Mouse (Mus musculus) neural tube, embryonic 10.5 days (tissue): ENCODE data around the gene Pbld1.
A peak's percentile ranks its signal among the peaks of the same experiment; 100 is the strongest.

Experiments used
- DNase-seq: peaks from one replicate; pipeline ENCODE4 v3.0.0-alpha.2; 2017; ENCODE audit warnings: low spot score; ENCODE audit errors: extremely low spot score

Gene Pbld1

GRCm38 (mm10) chr10:63059862-63060261, at the start of gene Pbld1:
Pbld1 (plus strand) TSS chr10:63060162.
- DNase-seq, result no peak

GRCm38 (mm10) chr10:63010268-63010667, 49.7 kb upstream of the Pbld1 start:
- DNase-seq, result no peak

- DNase-seq, result no peak
Measured at GRCm38 (mm10) chr10:63011556-63011955, 48.4 kb upstream of the Pbld1 start.

GRCm38 (mm10) chr10:63013476-63013875, 46.5 kb upstream of the Pbld1 start:
- DNase-seq, result no peak

GRCm38 (mm10) chr10:63014168-63014567, 45.8 kb upstream of the Pbld1 start:
- DNase-seq, result no peak

- DNase-seq, result no peak
Measured at GRCm38 (mm10) chr10:63019304-63019703, 40.7 kb upstream of the Pbld1 start.

GRCm38 (mm10) chr10:63021702-63022101, 38.3 kb upstream of the Pbld1 start:
- no peak for DNase-seq

- DNase-seq, result no peak
Measured at GRCm38 (mm10) chr10:63022541-63023120, 37.3 kb upstream of the Pbld1 start.

- DNase-seq, result peak; percentile 85
Measured at GRCm38 (mm10) chr10:63023121-63023748, 36.7 kb upstream of the Pbld1 start.

GRCm38 (mm10) chr10:63023749-63024579, 36.0 kb upstream of the Pbld1 start, which contains the start of the genes Hnrnph3 and Pbld2:
Hnrnph3 (minus strand) TSS chr10:63024217.
Pbld2 (plus strand) TSS chr10:63024315.
- DNase-seq, result peak; percentile 100

GRCm38 (mm10) chr10:63024580-63024910, 35.4 kb upstream of the Pbld1 start:
- DNase-seq, result peak; percentile 80

GRCm38 (mm10) chr10:63025016-63025415, 34.9 kb upstream of the Pbld1 start:
- no peak for DNase-seq

- DNase-seq, result peak; percentile 33
Measured at GRCm38 (mm10) chr10:63025491-63026011, 34.4 kb upstream of the Pbld1 start.

GRCm38 (mm10) chr10:63026156-63026794, 33.7 kb upstream of the Pbld1 start:
- peak; percentile 34 for DNase-seq

GRCm38 (mm10) chr10:63026795-63027160, 33.2 kb upstream of the Pbld1 start:
- DNase-seq, result no peak

- DNase-seq, result no peak
Measured at GRCm38 (mm10) chr10:63027376-63028161, 32.4 kb upstream of the Pbld1 start.

GRCm38 (mm10) chr10:63028396-63028795, 31.6 kb upstream of the Pbld1 start:
- DNase-seq, result no peak

- DNase-seq, result no peak
Measured at GRCm38 (mm10) chr10:63032267-63032666, 27.7 kb upstream of the Pbld1 start.

- no peak for DNase-seq
Measured at GRCm38 (mm10) chr10:63032956-63033355, 27.0 kb upstream of the Pbld1 start.

- DNase-seq, result no peak
Measured at GRCm38 (mm10) chr10:63038571-63039320, 21.2 kb upstream of the Pbld1 start.
